Mouse (Mus musculus): ENCODE data around the gene Rbbp4. TPM values are rescaled to one million over a fixed set of nuclear protein-coding genes. Genes with fewer than 3 reads are reported as not detected.

Rbbp4 gene
- polyA plus RNA-seq, 1 experiment from 2014 or later = 555 TPM

GRCm38 (mm10) chr4:129322042-129322441, 13.1 kb downstream of the Rbbp4 start:
- H3K4me3 ChIP-seq (ENCODE audit: low read depth, low read length) = no peak overlapping the region
- H3K27ac ChIP-seq (ENCODE audit: low read depth, low read length) = no peak overlapping the region
- no peaks in the 10 kb centered on the region for H3K9me3 ChIP-seq (ENCODE audit: control insufficient read depth, low read length)
- no peaks in the 10 kb centered on the region for H3K27me3 ChIP-seq (ENCODE audit: control insufficient read depth, insufficient read depth, low read length)
- H3K36me3 ChIP-seq (ENCODE audit: control insufficient read depth, insufficient read depth, low read length) = peaks cover 27% of the 10 kb centered on the region
- H3K9ac ChIP-seq (ENCODE audit: low read length) = no peak overlapping the region
- DNase-seq (ENCODE audit: low spot score) (no peak), ATAC-seq (replicated peaks; ENCODE audit: low FRiP score) (no peak)
- 93% methylated on average over 5 of the region's 5 CpGs for WGBS
- no peaks in the 10 kb centered on the region for H3K4me1 ChIP-seq (replicated peaks; ENCODE audit: control insufficient read depth, insufficient read depth, low read length)
- H3K4me2 ChIP-seq (ENCODE audit: low read depth, low read length, severe bottlenecking) = no peak overlapping the region

GRCm38 (mm10) chr4:129320876-129321275, 14.3 kb downstream of the Rbbp4 start:
- Histone ChIP-seq H3K36me3 (ENCODE audit: control insufficient read depth, insufficient read depth, low read length) (peaks cover 28% of the 10 kb centered on the region), H3K9me3 (ENCODE audit: control insufficient read depth, low read length) (no peaks in the 10 kb centered on the region), H3K27ac (ENCODE audit: low read depth, low read length) (no peak overlapping the region), H3K27me3 (ENCODE audit: control insufficient read depth, insufficient read depth, low read length) (no peaks in the 10 kb centered on the region), H3K4me2 (ENCODE audit: low read depth, low read length, severe bottlenecking) (no peak overlapping the region), H3K4me1 (replicated peaks; ENCODE audit: control insufficient read depth, insufficient read depth, low read length) (no peaks in the 10 kb centered on the region), H3K4me3 (ENCODE audit: low read depth, low read length) (no peak overlapping the region), H3K9ac (ENCODE audit: low read length) (no peak overlapping the region)
- 93% methylated on average over 1 of the region's 1 CpGs for WGBS
- ATAC-seq (replicated peaks; ENCODE audit: low FRiP score) (no peak), DNase-seq (ENCODE audit: low spot score) (no peak)

GRCm38 (mm10) chr4:129313886-129314285, 21.3 kb downstream of the Rbbp4 start:
- Histone ChIP-seq H3K9ac (ENCODE audit: low read length) (no peak overlapping the region), H3K9me3 (ENCODE audit: control insufficient read depth, low read length) (no peaks in the 10 kb centered on the region), H3K27ac (ENCODE audit: low read depth, low read length) (no peak overlapping the region), H3K27me3 (ENCODE audit: control insufficient read depth, insufficient read depth, low read length) (no peaks in the 10 kb centered on the region), H3K4me3 (ENCODE audit: low read depth, low read length) (no peak overlapping the region), H3K4me1 (replicated peaks; ENCODE audit: control insufficient read depth, insufficient read depth, low read length) (no peaks in the 10 kb centered on the region), H3K4me2 (ENCODE audit: low read depth, low read length, severe bottlenecking) (no peak overlapping the region), H3K36me3 (ENCODE audit: control insufficient read depth, insufficient read depth, low read length) (peaks cover 38% of the 10 kb centered on the region)
- WGBS = 91% methylated on average over 3 of the region's 3 CpGs
- DNase-seq (ENCODE audit: low spot score) (no peak), ATAC-seq (replicated peaks; ENCODE audit: low FRiP score) (no peak)

- ATAC-seq (replicated peaks; ENCODE audit: low FRiP score) = no peak
- no peak overlapping the region for H3K4me2 ChIP-seq (ENCODE audit: low read depth, low read length, severe bottlenecking)
- no peak overlapping the region for H3K4me3 ChIP-seq (ENCODE audit: low read depth, low read length)
- no peak overlapping the region for H3K27ac ChIP-seq (ENCODE audit: low read depth, low read length)
- no peaks in the 10 kb centered on the region for H3K9me3 ChIP-seq (ENCODE audit: control insufficient read depth, low read length)
- no peaks in the 10 kb centered on the region for H3K4me1 ChIP-seq (replicated peaks; ENCODE audit: control insufficient read depth, insufficient read depth, low read length)
- H3K27me3 ChIP-seq (ENCODE audit: control insufficient read depth, insufficient read depth, low read length) = no peaks in the 10 kb centered on the region
- no peak overlapping the region for H3K9ac ChIP-seq (ENCODE audit: low read length)
- DNase-seq (ENCODE audit: low spot score) = no peak
- peaks cover 20% of the 10 kb centered on the region for H3K36me3 ChIP-seq (ENCODE audit: control insufficient read depth, insufficient read depth, low read length)
- 90% methylated on average over 1 of the region's 1 CpGs for WGBS
These were observed 27.2 kb downstream of the Rbbp4 start for GRCm38 (mm10) chr4:129307936-129308335.

GRCm38 (mm10) chr4:129304306-129304705, 30.9 kb downstream of the Rbbp4 start:
- Histone ChIP-seq H3K36me3 (ENCODE audit: control insufficient read depth, insufficient read depth, low read length) (peaks cover 11% of the 10 kb centered on the region; the same call in 1 of the 2 replicates), H3K4me3 (ENCODE audit: low read depth, low read length) (no peak overlapping the region), H3K9ac (ENCODE audit: low read length) (no peak overlapping the region), H3K9me3 (ENCODE audit: control insufficient read depth, low read length) (no peaks in the 10 kb centered on the region), H3K4me1 (replicated peaks; ENCODE audit: control insufficient read depth, insufficient read depth, low read length) (no peaks in the 10 kb centered on the region), H3K4me2 (ENCODE audit: low read depth, low read length, severe bottlenecking) (no peak overlapping the region), H3K27ac (ENCODE audit: low read depth, low read length) (no peak overlapping the region), H3K27me3 (ENCODE audit: control insufficient read depth, insufficient read depth, low read length) (no peaks in the 10 kb centered on the region)
- ATAC-seq (replicated peaks; ENCODE audit: low FRiP score) (no peak), DNase-seq (ENCODE audit: low spot score) (no peak)
- 84% methylated on average over 1 of the region's 1 CpGs for WGBS

- DNase-seq (ENCODE audit: low spot score) = no peak
- 87% methylated on average over 9 of the region's 9 CpGs for WGBS
- no peaks in the 10 kb centered on the region for H3K27me3 ChIP-seq (ENCODE audit: control insufficient read depth, insufficient read depth, low read length)
- no peak overlapping the region for H3K4me3 ChIP-seq (ENCODE audit: low read depth, low read length)
- H3K9ac ChIP-seq (ENCODE audit: low read length) = no peak overlapping the region
- H3K36me3 ChIP-seq (ENCODE audit: control insufficient read depth, insufficient read depth, low read length) = peaks cover 11% of the 10 kb centered on the region; the same call in 1 of the 2 replicates
- H3K27ac ChIP-seq (ENCODE audit: low read depth, low read length) = no peak overlapping the region
- H3K4me1 ChIP-seq (replicated peaks; ENCODE audit: control insufficient read depth, insufficient read depth, low read length) = no peaks in the 10 kb centered on the region; the same call in 1 of the 2 replicates
- H3K4me2 ChIP-seq (ENCODE audit: low read depth, low read length, severe bottlenecking) = no peak overlapping the region
- no peak for ATAC-seq (replicated peaks; ENCODE audit: low FRiP score)
- no peaks in the 10 kb centered on the region for H3K9me3 ChIP-seq (ENCODE audit: control insufficient read depth, low read length)
These were observed 31.4 kb downstream of the Rbbp4 start for GRCm38 (mm10) chr4:129303816-129304215.

- Histone ChIP-seq H3K27me3 (ENCODE audit: control insufficient read depth, insufficient read depth, low read length) (no peaks in the 10 kb centered on the region), H3K27ac (ENCODE audit: low read depth, low read length) (no peak overlapping the region), H3K4me2 (ENCODE audit: low read depth, low read length, severe bottlenecking) (no peak overlapping the region), H3K4me3 (ENCODE audit: low read depth, low read length) (no peak overlapping the region), H3K4me1 (replicated peaks; ENCODE audit: control insufficient read depth, insufficient read depth, low read length) (no peaks in the 10 kb centered on the region; the same call in 1 of the 2 replicates), H3K9me3 (ENCODE audit: control insufficient read depth, low read length) (no peaks in the 10 kb centered on the region), H3K36me3 (ENCODE audit: control insufficient read depth, insufficient read depth, low read length) (peaks cover 7% of the 10 kb centered on the region; the same call in 1 of the 2 replicates), H3K9ac (ENCODE audit: low read length) (no peak overlapping the region)
- WGBS = 83% methylated on average over 5 of the region's 5 CpGs
- ATAC-seq (replicated peaks; ENCODE audit: low FRiP score) = no peak
- DNase-seq (ENCODE audit: low spot score) = no peak
These were observed 31.8 kb downstream of the Rbbp4 start for GRCm38 (mm10) chr4:129303401-129303800.

GRCm38 (mm10) chr4:129299121-129299520, 36.0 kb downstream of the Rbbp4 start:
- Histone ChIP-seq H3K4me1 (replicated peaks; ENCODE audit: control insufficient read depth, insufficient read depth, low read length) (peaks cover 3% of the 10 kb centered on the region; the same call in 1 of the 2 replicates), H3K9me3 (ENCODE audit: control insufficient read depth, low read length) (no peaks in the 10 kb centered on the region), H3K36me3 (ENCODE audit: control insufficient read depth, insufficient read depth, low read length) (no peaks in the 10 kb centered on the region), H3K27me3 (ENCODE audit: control insufficient read depth, insufficient read depth, low read length) (no peaks in the 10 kb centered on the region), H3K4me2 (ENCODE audit: low read depth, low read length, severe bottlenecking) (no peak overlapping the region), H3K4me3 (ENCODE audit: low read depth, low read length) (no peak overlapping the region), H3K9ac (ENCODE audit: low read length) (no peak overlapping the region), H3K27ac (ENCODE audit: low read depth, low read length) (no peak overlapping the region)
- WGBS = 55% methylated on average over 10 of the region's 10 CpGs
- ATAC-seq (replicated peaks; ENCODE audit: low FRiP score) = no peak
- DNase-seq (ENCODE audit: low spot score) = no peak

GRCm38 (mm10) chr4:129297724-129298123, 37.4 kb downstream of the Rbbp4 start:
- Histone ChIP-seq H3K36me3 (ENCODE audit: control insufficient read depth, insufficient read depth, low read length) (no peaks in the 10 kb centered on the region), H3K4me3 (ENCODE audit: low read depth, low read length) (no peak overlapping the region), H3K27ac (ENCODE audit: low read depth, low read length) (no peak overlapping the region), H3K27me3 (ENCODE audit: control insufficient read depth, insufficient read depth, low read length) (no peaks in the 10 kb centered on the region), H3K9ac (ENCODE audit: low read length) (no peak overlapping the region), H3K4me1 (replicated peaks; ENCODE audit: control insufficient read depth, insufficient read depth, low read length) (peaks cover 3% of the 10 kb centered on the region; the same call in 1 of the 2 replicates), H3K9me3 (ENCODE audit: control insufficient read depth, low read length) (no peaks in the 10 kb centered on the region), H3K4me2 (ENCODE audit: low read depth, low read length, severe bottlenecking) (no peak overlapping the region)
- DNase-seq (ENCODE audit: low spot score) (no peak), ATAC-seq (replicated peaks; ENCODE audit: low FRiP score) (no peak)
- WGBS = 92% methylated on average over 4 of the region's 4 CpGs

Measured in forebrain, embryonic 11.5 days (tissue).